Mouse (Mus musculus): ENCODE measurements around the gene Olfr729.

The Olfr729 gene

GRCm38 (mm10) chr14:50152810-50153209, at the start of gene Olfr729:
Gene Olfr729, minus strand, starts transcription at chr14:50152910.
- no peak for DNase-seq (ENCODE audit: low read depth, low spot score)

GRCm38 (mm10) chr14:50188098-50188497, 35.4 kb upstream of the Olfr729 start, which contains the start of gene Olfr730:
Gene Olfr730, minus strand, starts transcription at chr14:50188198.
- DNase-seq (ENCODE audit: low read depth, low spot score): peak; percentile 0

GRCm38 (mm10) chr14:50142580-50142979, 10.1 kb downstream of the Olfr729 start, which contains the start of gene Olfr728:
Gene Olfr728, minus strand, starts transcription at chr14:50142680.
- no peak for DNase-seq (ENCODE audit: low read depth, low spot score)

- DNase-seq (ENCODE audit: low read depth, low spot score): no peak
These were observed 29.8 kb downstream of the Olfr729 start, which contains the start of gene Olfr727 for GRCm38 (mm10) chr14:50122886-50123285. Gene Olfr727, plus strand, starts transcription at chr14:50123186.

All from brain, adult 2 months (tissue).